Mouse (Mus musculus): ENCODE measurements around the gene Soga1.
A peak's percentile ranks its signal among the peaks of the same experiment; 100 is the strongest.

Gene Soga1

DNA sequence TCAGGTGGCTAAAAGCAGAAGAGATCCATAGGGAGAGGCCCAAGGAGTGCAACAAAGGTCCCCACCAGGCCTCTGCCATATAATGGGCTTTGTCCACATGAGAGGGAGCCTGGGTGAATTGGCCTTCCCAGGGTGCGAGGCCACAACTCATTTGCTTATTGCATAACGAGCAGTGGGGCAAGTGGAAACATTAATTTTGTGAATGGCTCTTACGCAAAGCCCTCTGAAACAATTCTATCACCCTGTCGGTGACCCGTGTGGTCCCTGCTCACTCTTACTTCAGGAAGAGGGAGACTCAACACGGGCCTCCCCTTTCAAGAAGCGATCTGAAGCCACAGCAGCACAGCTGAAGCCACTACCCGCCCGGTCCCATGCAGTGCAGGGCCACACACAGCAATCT is 41.8 kb downstream of the Soga1 start:
- DNase-seq (ENCODE audit: low spot score in 2 of 2) = no peak

DNA sequence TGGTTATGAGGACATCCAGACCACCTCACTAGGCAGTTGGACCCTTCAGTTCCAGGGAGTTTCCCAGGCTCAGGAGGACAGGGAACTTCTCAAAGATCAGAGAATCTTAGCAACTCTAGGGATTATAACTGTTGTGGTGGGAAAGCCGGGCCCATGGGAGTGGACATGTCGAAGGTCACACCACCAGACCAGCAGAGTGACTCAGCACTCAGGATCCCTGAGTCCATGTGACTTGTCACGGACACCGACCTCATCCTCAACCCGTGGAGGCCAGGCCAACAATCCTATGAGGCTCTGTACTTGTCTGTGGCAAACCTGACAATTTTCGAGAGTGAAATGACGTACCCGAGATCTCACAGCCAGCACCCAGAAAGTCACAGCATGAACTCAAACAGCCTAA is 42.7 kb downstream of the Soga1 start:
- no peak for DNase-seq (ENCODE audit: low spot score in 2 of 2)

DNA sequence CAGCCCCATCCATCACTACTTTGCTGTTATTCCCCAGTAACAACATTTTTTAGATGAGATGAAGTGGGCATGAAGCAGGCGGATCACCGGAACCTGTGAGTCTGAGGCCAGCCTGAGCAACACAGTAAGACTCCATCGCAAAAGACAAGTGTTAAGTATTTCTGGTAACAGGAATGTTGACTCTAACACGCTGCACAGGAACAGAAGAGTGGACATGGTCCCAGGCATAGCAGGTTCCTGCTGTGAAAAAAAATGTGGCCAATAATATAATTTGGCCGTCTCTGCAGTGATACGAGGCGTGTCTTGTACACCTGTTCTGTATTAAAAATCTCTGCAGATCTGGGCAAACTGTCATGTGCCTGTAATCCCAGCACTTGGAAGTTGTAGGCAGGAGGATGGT is 43.7 kb downstream of the Soga1 start:
- DNase-seq (ENCODE audit: low spot score in 2 of 2) = no peak

DNA sequence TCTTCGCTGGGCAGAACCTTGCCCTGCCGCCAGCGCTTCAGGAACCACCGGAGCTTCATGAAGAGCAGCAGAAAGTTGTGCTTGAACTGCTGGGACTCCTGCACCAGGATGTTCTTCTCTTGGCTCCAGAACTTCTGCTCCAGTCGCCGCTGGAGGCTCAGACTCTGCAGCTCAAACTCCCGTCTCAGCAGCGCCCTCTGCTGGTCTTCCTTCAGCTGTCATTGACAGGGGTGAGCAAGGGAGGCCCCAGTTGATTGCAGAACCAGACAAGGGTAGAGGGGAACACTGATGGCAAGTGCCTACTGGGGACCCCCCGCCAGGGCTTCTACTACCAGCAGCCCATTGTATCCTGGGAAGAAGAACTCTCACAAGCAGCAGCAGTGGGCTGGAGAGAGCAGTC is 48.2 kb downstream of the Soga1 start:
- DNase-seq (ENCODE audit: low spot score in 2 of 2) = peak in 1 of 2 experiments; percentile 86

DNA sequence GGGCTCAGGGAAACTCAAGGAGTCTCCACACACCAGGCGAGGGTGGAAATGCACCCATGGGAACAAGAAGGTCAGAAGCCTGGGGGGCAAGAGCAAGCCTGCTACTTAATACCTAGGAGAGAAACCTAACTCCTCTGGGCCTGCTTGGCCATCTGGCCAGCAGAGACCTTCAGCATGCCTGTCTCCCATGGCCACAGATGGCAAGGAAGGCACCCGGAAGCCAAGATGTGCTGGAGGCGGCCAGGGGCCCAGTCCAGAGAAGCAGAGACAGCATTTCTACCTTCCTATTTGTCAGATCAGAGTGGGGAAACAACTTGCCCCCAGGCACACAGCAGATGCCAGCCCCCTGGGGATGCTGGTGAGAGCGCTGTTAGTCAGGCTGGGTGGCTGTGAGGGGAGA is 50.8 kb downstream of the Soga1 start:
- no peak for DNase-seq (ENCODE audit: low spot score in 2 of 2)

DNA sequence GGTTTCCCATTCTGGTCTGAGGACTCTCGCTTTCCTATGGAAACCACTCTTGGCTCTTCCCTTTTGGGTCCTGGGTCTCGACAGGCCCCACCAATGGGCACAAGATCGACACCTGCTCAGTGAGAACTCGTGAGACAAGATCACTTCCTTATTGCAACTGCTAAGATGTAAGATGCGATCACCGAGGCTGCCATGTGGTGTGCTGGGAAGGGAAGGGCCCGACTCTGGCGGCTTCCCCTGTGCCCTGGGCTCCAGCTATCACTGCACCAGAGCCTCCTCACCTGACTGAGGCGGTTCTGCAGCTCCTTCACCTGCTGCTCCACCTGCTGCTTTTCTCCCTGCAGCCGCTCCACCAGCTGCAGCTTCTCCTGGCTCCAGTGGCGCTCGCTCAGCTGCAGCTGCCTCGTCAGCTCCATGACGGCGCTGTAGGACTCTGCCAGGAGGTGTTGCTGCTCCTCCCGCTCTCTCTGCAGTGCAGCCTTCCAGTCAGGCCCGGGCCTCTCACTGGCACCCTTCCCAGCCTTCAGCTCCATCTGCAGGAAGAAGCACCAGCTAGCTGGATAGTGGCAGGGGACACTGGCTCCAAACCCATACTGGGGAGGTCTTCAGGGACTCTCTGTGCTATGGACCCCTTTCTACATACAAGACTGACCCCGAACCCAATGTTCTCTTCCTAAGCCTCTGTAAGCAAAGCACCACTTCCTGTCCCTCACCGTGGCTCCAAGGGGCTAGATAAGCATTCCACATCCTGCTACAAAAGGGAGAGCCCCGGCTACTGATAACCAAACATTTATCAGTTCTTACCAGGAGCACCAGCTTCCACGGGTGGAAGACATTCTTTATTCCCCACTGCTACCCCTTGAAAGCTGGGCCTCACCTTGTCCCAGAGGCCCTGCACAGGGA is 51.7 kb downstream of the Soga1 start:
- peak in 1 of 2 experiments; percentile 52 for DNase-seq (ENCODE audit: low spot score in 2 of 2)

DNA sequence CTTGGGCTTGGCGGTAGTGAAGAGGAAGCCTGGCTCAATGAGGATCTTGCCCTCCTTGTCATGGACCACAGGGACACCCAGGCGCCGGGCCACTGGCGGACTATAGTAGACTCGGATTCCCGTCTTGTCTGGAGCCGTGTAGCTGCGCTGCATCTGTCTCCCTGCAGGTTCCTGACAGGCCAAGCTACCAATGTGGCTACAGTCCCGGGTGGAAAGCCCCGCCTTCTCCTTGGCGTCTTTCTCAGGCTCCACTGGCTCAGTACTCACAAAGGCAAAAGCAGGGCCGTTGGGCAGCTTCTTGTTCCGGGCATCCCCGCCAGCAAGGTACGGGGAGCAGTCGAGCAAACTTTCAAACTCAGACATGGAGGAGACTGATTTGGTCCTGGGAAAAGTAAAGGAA is 57.9 kb downstream of the Soga1 start:
- DNase-seq (ENCODE audit: low spot score in 2 of 2) = no peak

DNA sequence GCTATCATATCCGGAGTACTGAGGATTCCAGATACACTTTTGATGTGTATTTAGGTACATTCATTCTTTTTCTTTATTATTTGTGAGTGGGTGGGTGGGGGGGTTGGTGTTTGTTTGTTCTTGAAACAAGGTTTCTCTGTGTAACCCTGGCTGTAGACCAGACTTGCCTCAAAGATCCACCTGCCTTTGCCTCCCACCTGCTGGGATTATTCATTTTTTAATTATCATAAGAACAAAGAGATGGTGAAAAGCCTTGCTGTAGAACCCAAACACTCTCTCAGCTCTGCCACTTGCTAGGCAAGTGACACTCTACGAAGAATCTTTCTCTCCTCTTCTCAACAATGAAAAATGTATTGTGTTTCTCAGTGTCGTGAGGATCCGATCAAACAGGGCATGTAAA is 59.8 kb downstream of the Soga1 start:
- DNase-seq (ENCODE audit: low spot score in 2 of 2) = no peak

DNA sequence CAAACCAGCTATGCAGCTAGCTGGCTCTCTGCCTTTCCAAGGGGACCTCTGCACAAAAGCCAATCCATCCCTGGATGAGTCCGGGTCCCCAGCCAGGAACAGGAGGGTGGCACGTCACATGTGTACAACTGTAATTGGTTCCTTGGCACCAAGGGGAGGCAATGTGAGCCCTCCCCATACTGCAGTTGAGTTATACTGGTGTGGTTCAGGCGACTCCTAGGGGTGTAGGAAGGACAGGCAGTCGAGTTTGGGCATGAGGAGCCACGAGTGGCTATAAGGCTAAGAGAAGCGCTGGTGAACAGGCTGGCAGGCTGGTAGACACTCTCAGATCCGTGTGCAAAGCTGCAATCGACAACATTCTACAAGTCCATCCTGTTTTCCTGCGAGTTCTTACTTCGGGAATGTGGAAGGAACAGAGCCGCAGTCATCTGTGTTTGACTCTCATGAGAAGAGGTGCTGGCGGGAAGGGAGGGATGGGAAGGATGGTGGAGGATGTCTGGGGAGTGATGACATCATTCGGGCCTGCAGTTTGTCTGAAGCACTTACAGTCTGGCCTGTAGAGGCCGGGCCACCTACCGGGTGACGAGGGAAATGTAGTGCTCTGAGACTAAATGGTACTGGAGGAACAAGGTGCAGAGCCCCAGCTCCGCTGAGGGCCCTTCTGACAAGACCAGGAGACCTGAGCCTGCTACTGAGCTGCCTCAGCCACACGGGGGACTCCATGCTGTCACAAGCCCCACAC is 62.4 kb downstream of the Soga1 start:
- no peak for DNase-seq (ENCODE audit: low spot score in 2 of 2)

DNA sequence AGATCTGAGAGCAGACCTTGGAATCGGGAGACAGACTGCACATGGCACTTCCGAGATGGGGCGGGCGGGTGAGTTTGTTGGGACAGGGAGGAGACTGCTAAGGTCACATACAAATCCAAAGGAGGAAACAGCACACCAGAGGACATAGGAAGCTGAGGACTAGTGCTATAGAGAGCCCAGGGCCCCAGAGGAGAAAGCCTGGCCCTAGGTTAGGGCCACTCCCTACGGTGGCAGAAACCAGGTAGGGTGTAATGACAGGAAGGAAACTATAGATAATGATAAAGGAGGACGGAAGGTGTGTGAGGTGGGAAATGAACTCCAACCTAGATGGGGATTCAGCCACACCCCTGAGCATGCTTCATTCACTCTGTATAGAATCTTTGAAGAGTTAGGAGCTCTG is 66.7 kb downstream of the Soga1 start:
- no peak for DNase-seq (ENCODE audit: low spot score in 2 of 2)

DNA sequence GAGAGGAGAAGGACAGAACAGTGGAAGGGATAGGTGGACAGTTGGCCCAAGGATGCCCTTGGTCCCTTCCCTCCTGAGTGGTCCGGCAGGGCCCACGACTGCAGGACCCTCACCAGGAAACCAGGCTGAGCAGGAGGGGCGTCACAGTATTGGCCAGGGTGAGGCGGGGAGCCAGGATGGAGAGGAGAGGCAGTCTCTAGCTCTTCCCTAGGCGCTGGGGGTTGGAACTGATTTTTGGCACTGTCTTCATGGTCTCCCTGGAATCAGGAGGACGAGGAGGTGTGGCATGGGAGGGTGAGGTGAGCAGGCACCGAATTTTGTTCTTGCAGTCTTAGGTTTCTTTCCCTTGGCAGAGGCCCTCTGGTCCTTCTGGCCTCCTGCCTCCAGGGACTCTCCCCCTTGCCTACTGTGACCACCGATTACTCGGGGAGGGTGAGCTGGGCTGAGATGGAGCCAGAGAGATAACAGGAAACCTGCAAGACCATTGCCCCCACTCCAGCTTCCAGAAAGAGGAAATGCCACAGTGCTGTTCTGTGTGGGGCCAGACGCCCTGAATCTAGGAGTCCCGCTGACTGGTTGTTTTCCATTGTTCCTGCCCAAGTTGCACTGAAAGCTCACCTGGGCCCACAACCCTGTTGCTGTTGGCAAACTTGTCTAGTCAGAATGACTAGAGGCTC is 68.3 kb downstream of the Soga1 start:
- no peak for DNase-seq (ENCODE audit: low spot score in 2 of 2)

DNA sequence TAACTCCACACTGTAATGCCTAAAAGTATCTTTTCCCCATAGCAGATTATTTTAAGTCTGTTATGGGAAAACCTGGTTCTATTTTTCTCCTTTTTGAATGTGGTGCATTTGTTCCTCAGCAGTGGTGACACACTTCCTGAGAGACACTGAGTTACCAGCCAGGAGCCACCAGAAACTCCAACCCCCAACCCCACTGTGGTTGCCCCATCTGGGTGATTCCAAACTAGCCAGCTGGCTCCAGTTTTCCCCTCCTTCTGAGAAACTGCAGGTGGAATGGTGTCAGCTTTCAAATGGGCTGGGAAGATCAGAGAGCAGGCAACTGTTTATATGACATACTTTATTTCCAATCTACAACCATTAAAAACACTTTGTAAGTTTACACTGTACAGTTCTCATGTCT is 68.9 kb downstream of the Soga1 start:
- DNase-seq (ENCODE audit: low spot score in 2 of 2) = peak in 1 of 2 experiments; percentile 27

DNA sequence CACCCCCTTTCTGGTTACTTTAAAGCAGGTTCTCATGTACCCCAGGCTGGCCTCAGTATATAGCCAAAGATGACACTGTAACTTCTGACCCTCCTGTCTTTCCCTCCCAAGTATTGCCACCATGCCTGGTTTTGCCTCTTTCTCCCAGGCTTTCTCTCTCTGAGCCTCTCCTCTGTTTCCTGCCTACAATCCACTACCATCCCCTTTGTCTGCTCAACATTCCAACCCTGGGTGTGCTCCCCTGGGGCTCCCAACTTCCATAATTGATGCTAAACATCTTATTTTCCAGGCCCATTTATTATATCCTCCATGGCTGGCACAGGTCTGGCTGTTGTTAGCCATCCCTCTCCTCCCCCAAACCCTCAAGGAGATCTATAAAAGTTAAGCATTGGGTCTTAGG is 70.5 kb downstream of the Soga1 start:
- no peak for DNase-seq (ENCODE audit: low spot score in 2 of 2)

DNA sequence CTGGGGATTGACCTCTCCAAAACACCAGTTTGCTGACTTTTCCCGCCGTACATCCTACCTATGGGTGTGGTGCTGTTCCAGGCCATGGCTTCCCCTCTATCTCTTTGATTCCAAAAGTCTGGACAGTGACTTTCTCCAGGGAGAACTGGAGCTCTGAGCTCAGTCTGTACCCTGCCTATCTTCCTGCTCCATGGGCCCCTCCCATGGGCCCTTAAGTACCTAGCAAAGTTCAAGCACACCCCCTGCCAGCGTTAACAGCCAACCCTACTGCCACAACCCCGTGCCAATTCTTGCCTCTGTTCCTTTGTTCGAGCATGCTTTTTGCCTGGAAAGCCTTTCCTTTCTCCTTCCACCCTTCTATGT is 71.8 kb downstream of the Soga1 start:
- no peak for DNase-seq (ENCODE audit: low spot score in 2 of 2)

DNA sequence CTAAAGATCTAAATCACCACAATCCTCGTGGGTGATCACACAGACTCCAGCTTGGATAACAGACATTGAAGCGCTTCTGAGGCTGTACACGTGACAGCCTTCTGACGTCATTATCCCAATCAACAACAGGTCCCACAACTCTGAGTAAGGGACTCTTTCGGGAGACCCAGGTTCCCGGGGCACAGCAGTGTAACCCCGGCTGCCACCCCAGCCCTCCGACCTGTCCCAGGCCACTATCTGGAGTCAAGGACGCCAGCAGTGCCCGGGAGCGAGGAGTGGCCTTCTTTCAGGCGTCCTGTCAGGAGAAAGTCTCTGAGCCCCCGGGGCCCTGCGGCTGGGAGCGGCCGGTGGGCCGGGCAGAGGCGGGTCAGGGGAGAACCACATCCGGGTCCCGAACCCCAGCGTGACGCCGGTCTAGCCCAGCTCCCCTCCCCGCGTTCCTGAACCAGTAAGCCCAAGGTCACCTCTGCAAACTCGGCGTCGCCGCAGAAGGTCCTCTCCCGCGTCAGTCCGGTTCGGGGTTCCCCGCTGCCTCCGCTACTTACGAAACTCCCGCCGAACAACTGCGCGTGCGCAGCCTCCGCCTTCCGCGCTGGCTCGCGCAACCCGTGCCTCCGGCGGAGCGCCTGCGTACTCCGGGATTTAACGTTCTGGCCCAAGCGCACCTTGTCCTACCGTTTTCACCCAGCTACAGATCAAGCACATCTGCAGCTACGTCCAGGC is 72.4 kb downstream of the Soga1 start, which contains the start of gene Dsn1:
TSS of gene Dsn1 (minus strand) at position 644 of the 723 bp plus-strand sequence.
- DNase-seq (ENCODE audit: low spot score in 2 of 2) = peak; percentile 47 to 89

DNA sequence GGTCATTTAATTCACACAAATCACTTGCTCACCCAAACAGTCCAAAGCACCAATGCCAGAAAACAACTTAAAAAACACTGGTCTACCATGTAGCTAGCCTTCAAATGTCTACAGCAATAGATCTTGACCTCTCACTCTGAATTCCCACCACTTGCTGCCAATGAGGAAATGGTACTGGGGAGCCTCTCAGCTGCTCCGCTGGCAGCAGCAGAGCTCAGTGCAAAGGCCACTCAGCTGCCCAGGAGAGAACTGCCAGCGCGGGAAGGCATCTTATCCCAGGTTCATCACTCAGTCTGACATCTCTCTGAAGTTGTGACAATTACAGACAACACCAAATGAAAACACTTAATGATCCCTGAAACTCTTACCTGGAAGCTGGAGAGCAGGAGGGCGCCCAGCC is 76.7 kb downstream of the Soga1 start:
- no peak for DNase-seq (ENCODE audit: low spot score in 2 of 2)

DNA sequence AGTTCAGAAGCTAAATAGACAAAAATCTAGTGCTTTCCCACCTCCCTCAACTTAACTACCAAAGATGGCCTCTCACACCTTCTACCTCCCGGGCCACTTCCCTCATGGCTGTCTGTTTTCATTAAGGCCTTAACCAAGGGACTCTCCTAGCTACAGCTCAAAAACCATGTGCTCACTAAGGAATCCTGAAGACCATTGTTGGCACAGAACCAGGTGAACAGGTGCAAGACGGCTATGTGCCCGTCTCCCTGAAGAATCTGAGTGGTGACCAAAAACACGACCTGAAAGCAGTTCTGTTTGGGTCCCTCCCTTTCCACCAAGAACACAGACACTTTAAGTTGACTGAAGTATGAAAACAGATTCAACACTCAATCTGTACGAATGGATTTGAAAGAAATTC is 80.8 kb downstream of the Soga1 start:
- no peak for DNase-seq (ENCODE audit: low spot score in 2 of 2)

DNA sequence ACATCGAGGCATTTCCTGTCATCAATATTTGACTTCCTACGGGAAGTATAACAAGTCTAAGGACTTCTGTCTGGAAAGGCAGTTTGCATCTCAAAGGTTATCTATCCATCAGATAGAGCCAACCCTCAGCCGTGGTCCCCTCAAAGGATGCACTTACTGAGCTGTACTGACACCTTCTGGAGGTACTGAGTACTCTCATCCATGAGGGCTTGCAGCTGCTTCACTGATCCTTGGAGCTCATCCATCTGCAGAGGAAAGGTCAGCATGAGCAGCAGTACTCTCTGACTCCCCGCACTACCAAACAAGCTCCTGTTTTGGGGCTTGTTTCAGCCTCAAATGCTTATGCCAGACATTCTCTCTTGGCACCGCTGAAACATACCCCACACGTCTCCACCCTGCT is 82.5 kb downstream of the Soga1 start:
- peak; percentile 30 to 71 for DNase-seq (ENCODE audit: low spot score in 2 of 2)

DNA sequence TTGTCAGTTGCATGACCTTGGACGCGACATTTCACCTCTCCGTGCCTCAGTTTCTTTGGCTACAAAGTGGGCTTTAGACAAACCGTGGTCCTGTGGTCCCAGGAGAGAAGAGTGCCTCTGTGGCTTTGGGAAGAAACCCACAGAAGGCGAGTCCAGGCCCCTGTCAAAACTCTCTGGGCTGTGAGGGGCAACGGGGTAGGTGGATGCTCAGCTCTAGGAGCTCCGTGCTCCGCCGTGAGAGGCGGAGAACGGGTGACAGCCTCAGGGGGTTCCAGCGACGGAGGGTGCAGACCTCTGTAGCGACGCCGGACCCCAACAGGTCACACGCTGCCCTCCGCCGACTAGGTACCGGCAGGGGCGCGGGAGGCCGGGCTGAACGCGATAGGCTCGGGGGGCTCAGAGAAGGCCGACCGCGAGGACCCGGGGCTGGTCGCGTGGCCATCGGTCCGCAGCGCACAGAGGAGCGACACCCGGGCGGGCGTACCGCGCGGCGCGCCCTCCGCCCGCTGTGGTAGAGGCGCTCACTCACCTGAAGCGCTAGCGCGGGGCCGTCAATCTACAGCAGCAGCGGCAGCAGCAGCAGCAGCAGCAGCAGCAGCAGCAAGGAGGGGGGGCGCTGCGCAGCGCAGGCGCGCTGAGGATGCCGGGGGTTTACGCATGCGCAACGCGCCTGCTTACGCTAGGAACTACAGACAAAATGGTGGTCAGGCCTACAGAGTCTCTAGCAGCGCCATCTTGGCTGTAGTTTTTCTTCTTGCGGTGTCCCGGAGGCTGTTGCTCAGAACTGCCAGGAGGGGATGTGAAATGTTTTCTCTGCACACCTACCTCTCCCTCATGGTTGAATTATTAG is 87.4 kb downstream of the Soga1 start, which contains the start of gene Ndrg3:
TSS of gene Ndrg3 (minus strand) at position 587 of the 850 bp plus-strand sequence.
- DNase-seq (ENCODE audit: low spot score in 2 of 2) = peak; percentile 93 to 97

DNA sequence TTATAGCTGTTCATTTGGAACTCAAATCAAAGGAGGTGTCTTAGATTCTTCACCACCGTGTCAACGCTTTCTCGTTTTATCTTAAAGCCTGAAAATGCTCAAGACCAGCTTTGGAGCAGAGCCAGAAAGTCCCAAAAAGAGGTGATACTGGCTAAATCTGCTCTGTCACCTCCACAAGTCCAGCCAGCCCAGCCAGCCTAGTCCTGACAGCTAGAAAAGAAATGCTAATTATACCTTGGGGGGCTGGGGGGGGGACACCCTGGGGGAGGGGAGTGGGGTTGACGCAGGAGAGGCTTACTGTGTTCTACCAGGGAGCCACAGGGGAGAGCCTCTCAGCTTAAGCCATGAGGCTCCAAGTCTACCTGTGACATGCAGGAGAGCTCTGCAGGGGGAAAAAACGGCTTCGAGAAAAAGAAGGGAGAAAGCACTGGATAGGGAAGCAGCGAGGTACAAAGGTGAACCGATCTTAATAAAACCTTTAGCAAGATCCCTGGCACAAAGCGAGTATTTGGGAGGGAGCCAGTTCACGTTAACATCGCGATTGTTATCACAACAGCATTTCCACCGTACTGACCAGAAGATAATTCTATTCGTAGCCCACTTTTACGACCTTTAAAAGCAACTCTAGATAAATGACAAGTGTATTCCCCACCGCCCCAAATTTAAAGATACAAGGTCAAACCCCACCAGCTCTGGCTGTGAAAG is 88.2 kb downstream of the Soga1 start:
- peak; percentile 37 for DNase-seq (ENCODE audit: low spot score in 2 of 2)
